Mouse (Mus musculus): ENCODE results near the gene Jade3. TPM values are rescaled to one million over a fixed set of nuclear protein-coding genes. Genes with fewer than 3 reads are reported as not detected.

Gene Jade3
- total and polyA plus RNA-seq, 3 experiments = 9.9 to 21.1 (median 11.8) TPM

GRCm38 (mm10) chrX:20548880-20549440, 123.5 kb downstream of the Jade3 start:
- Histone ChIP-seq H3K4me3 (replicated peaks in 1 of 3; ENCODE audit: low read depth in 2 of 3, low read length in 2 of 3, poor library complexity in 1 of 3) (no peak overlapping the region), H3K4me2 (ENCODE audit: insufficient read depth, low read depth, poor library complexity, severe bottlenecking) (no peak overlapping the region), H3K4me1 (ENCODE audit: control insufficient read depth in 1 of 2, insufficient read depth in 2 of 2) (no peaks in the 10 kb centered on the region), H3K27me3 (replicated peaks) (no peaks in the 10 kb centered on the region), H3K79me2 (replicated peaks; ENCODE audit: control insufficient read depth, extremely low read depth, insufficient read depth, poor library complexity, severe bottlenecking) (no peaks in the 10 kb centered on the region), H3K27ac (ENCODE audit: insufficient read depth, low read depth) (no peak overlapping the region), H3K9me3 (replicated peaks; ENCODE audit: low read length) (no peaks in the 10 kb centered on the region), H3K9ac (ENCODE audit: insufficient read depth, low read depth) (no peak overlapping the region), H3K36me3 (replicated peaks in 1 of 2; ENCODE audit: control insufficient read depth in 1 of 2, insufficient read depth in 1 of 2, low read length in 1 of 2) (no peaks in the 10 kb centered on the region)
- in situ Hi-C loops (cut with MboI; ENCODE audit: low pct_ligation_motif_present, low pct_unique_long_range_greater_than_20kb, low sequenced_read_pairs) (no loop called here), dilution Hi-C loops (cut with MboI; ENCODE audit: extremely low pct_ligation_motif_present, extremely low pct_unique_long_range_greater_than_20kb, low sequenced_read_pairs) (no loop called here)
- no peak for DNase-seq (ENCODE audit: extremely low read depth)
- TF ChIP-seq SMC3 (IDR thresholded peaks at IDR 0.05; ENCODE audit: low read depth, low read length) = no peak
- no peak for TF ChIP-seq ETS1 (conservative IDR thresholded peaks at IDR 0.05; ENCODE audit: low read depth, low read length)
- no peak for TF ChIP-seq TBP (conservative IDR thresholded peaks at IDR 0.05; ENCODE audit: low read depth, low read length)
- TF ChIP-seq UBTF (IDR thresholded peaks at IDR 0.05; ENCODE audit: low read depth, low read length) = no peak
- no peak for TF ChIP-seq USF2 (conservative IDR thresholded peaks at IDR 0.05; ENCODE audit: low read depth, low read length)
- no peak for TF ChIP-seq ZNF384 (IDR thresholded peaks at IDR 0.05; ENCODE audit: low read depth, low read length)
- no peak for TF ChIP-seq CHD2 (IDR thresholded peaks at IDR 0.05; ENCODE audit: low read length)
- TF ChIP-seq PAX5 (IDR thresholded peaks at IDR 0.05; ENCODE audit: low read length) = no peak
- TF ChIP-seq GABPA (IDR thresholded peaks at IDR 0.05; ENCODE audit: insufficient replicate concordance, low read depth, low read length) = no peak
- no peak for TF ChIP-seq BHLHE40 (IDR thresholded peaks at IDR 0.05; ENCODE audit: low read depth, low read length)
- no peak for TF ChIP-seq MYC (IDR thresholded peaks at IDR 0.05; ENCODE audit: low read depth, low read length)

GRCm38 (mm10) chrX:20549532-20549931, 124.0 kb downstream of the Jade3 start, which contains the start of gene Rgn:
Gene Rgn (plus strand): TSS chrX:20549787.
- in situ Hi-C loops (cut with MboI; ENCODE audit: low pct_ligation_motif_present, low pct_unique_long_range_greater_than_20kb, low sequenced_read_pairs) = no loop called here
- TF ChIP-seq MAZ (IDR thresholded peaks at IDR 0.05; ENCODE audit: low read depth, low read length) (no peak), UBTF (IDR thresholded peaks at IDR 0.05; ENCODE audit: low read depth, low read length) (no peak), MAX (IDR thresholded peaks at IDR 0.05; ENCODE audit: low read length) (no peak), CHD2 (IDR thresholded peaks at IDR 0.05; ENCODE audit: low read length) (no peak), RAD21 (IDR thresholded peaks at IDR 0.05; ENCODE audit: low read depth, low read length) (no peak), NELFE (IDR thresholded peaks at IDR 0.05; ENCODE audit: low read depth, low read length) (no peak), NRF1 (IDR thresholded peaks at IDR 0.05; ENCODE audit: low read depth, low read length) (no peak), TBP (conservative IDR thresholded peaks at IDR 0.05; ENCODE audit: low read depth, low read length) (no peak), CHD1 (IDR thresholded peaks at IDR 0.05; ENCODE audit: low read depth, low read length) (no peak), ZKSCAN1 (IDR thresholded peaks at IDR 0.05; ENCODE audit: borderline replicate concordance, low read depth, low read length) (no peak), RCOR1 (conservative IDR thresholded peaks at IDR 0.05; ENCODE audit: low read depth, low read length) (no peak), TCF12 (IDR thresholded peaks at IDR 0.05; ENCODE audit: low read depth, low read length) (no peak), EP300 (IDR thresholded peaks at IDR 0.05; ENCODE audit: low read length) (no peak), JUN (IDR thresholded peaks at IDR 0.05; ENCODE audit: insufficient read depth, low read depth, low read length) (no peak), CTCF (conservative IDR thresholded peaks at IDR 0.05 in 1 of 2, IDR thresholded peaks at IDR 0.05 in 1 of 2; ENCODE audit: low read depth in 2 of 2, low read length in 2 of 2) (no peak), USF1 (IDR thresholded peaks at IDR 0.05; ENCODE audit: low read depth, low read length) (no peak), POLR2AphosphoS2 (IDR thresholded peaks at IDR 0.05; ENCODE audit: low read depth, low read length) (no peak), MXI1 (IDR thresholded peaks at IDR 0.05; ENCODE audit: low read depth, low read length) (no peak), ELF1 (IDR thresholded peaks at IDR 0.05; ENCODE audit: low read depth, low read length) (no peak)
- Histone ChIP-seq H3K9ac (ENCODE audit: insufficient read depth, low read depth) (no peak within 1 kb of the TSS), H3K4me3 (replicated peaks in 1 of 3; ENCODE audit: low read depth in 2 of 3, low read length in 2 of 3, poor library complexity in 1 of 3) (no peak within 1 kb of the TSS), H3K27me3 (replicated peaks) (no peaks in the 10 kb centered on the region), H3K4me1 (ENCODE audit: control insufficient read depth in 1 of 2, insufficient read depth in 2 of 2) (no peaks in the 10 kb centered on the region), H3K79me2 (replicated peaks; ENCODE audit: control insufficient read depth, extremely low read depth, insufficient read depth, poor library complexity, severe bottlenecking) (no peaks in the 10 kb centered on the region), H3K9me3 (replicated peaks; ENCODE audit: low read length) (no peaks in the 10 kb centered on the region), H3K4me2 (ENCODE audit: insufficient read depth, low read depth, poor library complexity, severe bottlenecking) (no peak within 1 kb of the TSS), H3K27ac (ENCODE audit: insufficient read depth, low read depth) (no peak within 1 kb of the TSS), H3K36me3 (replicated peaks in 1 of 2; ENCODE audit: control insufficient read depth in 1 of 2, insufficient read depth in 1 of 2, low read length in 1 of 2) (no peaks in the 10 kb centered on the region)
- no peak for DNase-seq (ENCODE audit: extremely low read depth)
- dilution Hi-C loops (cut with MboI; ENCODE audit: extremely low pct_ligation_motif_present, extremely low pct_unique_long_range_greater_than_20kb, low sequenced_read_pairs) = no loop called here

Data from CH12.LX (cell line).